Mouse (Mus musculus): ENCODE measurements at regions not wholly inside any gene's neighbourhood (a gene's known extent, or its start where the extent isn't known, plus 50 kb on each side); places are given as distances from the start of the nearest gene placed in this dataset.
A peak's percentile ranks its signal among the peaks of the same experiment; 100 is the strongest.

DNA sequence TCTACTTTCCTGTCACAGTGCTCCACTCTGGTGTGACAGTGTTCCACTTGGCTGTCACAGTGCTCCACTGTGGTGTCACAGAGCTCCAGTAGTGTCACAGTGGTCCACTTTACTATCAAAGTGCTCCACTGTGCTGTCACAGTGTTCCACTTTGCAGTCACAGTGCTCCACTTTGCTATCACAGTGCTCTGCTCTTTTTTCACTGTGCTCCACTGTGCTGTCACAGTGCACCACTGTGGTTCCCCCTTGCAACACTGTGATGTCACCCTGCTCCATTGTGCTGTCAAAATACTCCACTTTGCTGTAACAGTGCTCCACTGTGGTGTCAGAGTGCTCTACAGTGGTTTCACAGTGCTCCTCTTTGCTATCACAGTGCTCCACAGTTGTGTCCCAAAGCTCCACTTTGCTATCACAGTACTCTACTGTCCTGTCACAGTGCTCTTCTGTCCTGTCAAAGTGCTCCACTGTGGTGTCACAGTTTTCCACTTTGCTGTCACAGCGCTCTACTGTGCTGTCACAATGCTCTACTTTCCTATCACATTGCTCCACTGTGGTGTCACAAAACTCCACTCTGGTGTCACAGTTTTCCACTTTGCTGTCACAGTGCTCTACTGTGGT, 77.8 kb upstream of the Trpm1 start:
- Histone ChIP-seq H3K27ac (no peak overlapping the region), H3K4me2 (no peak overlapping the region), H3K4me3 (no peak overlapping the region), H3K36me3 (no peaks in the 10 kb centered on the region), H3K9me3 (no peaks in the 10 kb centered on the region), H3K4me1 (no peaks in the 10 kb centered on the region), H3K9ac (no peak overlapping the region), H3K27me3 (no peaks in the 10 kb centered on the region)
- ATAC-seq (ENCODE audit: borderline replicate concordance, extremely low read depth, low FRiP score, low TSS enrichment), result no peak
- 90% methylated on average over 1 of the region's 1 CpGs for WGBS

GRCm38 (mm10) chr7:64074661-64075234, 78.9 kb upstream of the Trpm1 start:
- 89% methylated on average over 4 of the region's 4 CpGs for WGBS
- no peaks in the 10 kb centered on the region for H3K9me3 ChIP-seq
- H3K27ac ChIP-seq, result no peak overlapping the region
- no peak for ATAC-seq (ENCODE audit: borderline replicate concordance, extremely low read depth, low FRiP score, low TSS enrichment)
- no peak overlapping the region for H3K4me2 ChIP-seq
- no peaks in the 10 kb centered on the region for H3K27me3 ChIP-seq
- H3K4me3 ChIP-seq, result no peak overlapping the region
- H3K36me3 ChIP-seq, result no peaks in the 10 kb centered on the region
- no peaks in the 10 kb centered on the region for H3K4me1 ChIP-seq
- H3K9ac ChIP-seq, result no peak overlapping the region

- Histone ChIP-seq H3K4me3 (no peak overlapping the region), H3K4me2 (no peak overlapping the region), H3K27ac (no peak overlapping the region), H3K4me1 (no peaks in the 10 kb centered on the region), H3K9me3 (no peaks in the 10 kb centered on the region), H3K9ac (no peak overlapping the region), H3K27me3 (no peaks in the 10 kb centered on the region), H3K36me3 (no peaks in the 10 kb centered on the region)
- ATAC-seq (ENCODE audit: borderline replicate concordance, extremely low read depth, low FRiP score, low TSS enrichment), result 0 out of 2 replicates have a peak, but pooled peaks have one; percentile 12
- 87% methylated on average over 4 of the region's 4 CpGs for WGBS
Observed at GRCm38 (mm10) chr7:64074186-64074585, 79.4 kb upstream of the Trpm1 start.

- ATAC-seq (ENCODE audit: borderline replicate concordance, extremely low read depth, low FRiP score, low TSS enrichment), result 0 out of 2 replicates have a peak, but pooled peaks have one; percentile 28
- Histone ChIP-seq H3K36me3 (no peaks in the 10 kb centered on the region), H3K27ac (no peak overlapping the region), H3K9me3 (no peaks in the 10 kb centered on the region), H3K4me3 (no peak overlapping the region), H3K4me1 (no peaks in the 10 kb centered on the region), H3K9ac (no peak overlapping the region), H3K4me2 (no peak overlapping the region), H3K27me3 (no peaks in the 10 kb centered on the region)
- WGBS, result 85% methylated on average over 3 of the region's 3 CpGs
Observed at GRCm38 (mm10) chr7:64073781-64074180, 79.9 kb upstream of the Trpm1 start.

GRCm38 (mm10) chr7:64070930-64071329, 82.7 kb upstream of the Trpm1 start:
- no peak for ATAC-seq (ENCODE audit: borderline replicate concordance, extremely low read depth, low FRiP score, low TSS enrichment)
- no peaks in the 10 kb centered on the region for H3K36me3 ChIP-seq

GRCm38 (mm10) chr7:64065529-64066247, 87.9 kb upstream of the Trpm1 start:
- WGBS, result 64% methylated on average over 23 of the region's 23 CpGs
- Histone ChIP-seq H3K4me3 (no peak overlapping the region), H3K9me3 (no peaks in the 10 kb centered on the region), H3K4me1 (peaks cover 5% of the 10 kb centered on the region; the same call in 1 of the 2 replicates), H3K27me3 (no peaks in the 10 kb centered on the region), H3K9ac (no peak overlapping the region), H3K36me3 (no peaks in the 10 kb centered on the region), H3K27ac (peak overlapping the region; percentile 48), H3K4me2 (peak overlapping the region; percentile 4; the same call in 1 of the 2 replicates)
- ATAC-seq (ENCODE audit: borderline replicate concordance, extremely low read depth, low FRiP score, low TSS enrichment), result peak; percentile 57; the same call in 1 of the 2 replicates

More at GRCm38 (mm10) chr7:64070930-64071329, 82.7 kb upstream of the Trpm1 start:
- Histone ChIP-seq H3K27me3 (no peaks in the 10 kb centered on the region), H3K4me1 (no peaks in the 10 kb centered on the region), H3K27ac (no peak overlapping the region), H3K4me3 (no peak overlapping the region), H3K4me2 (no peak overlapping the region), H3K9ac (no peak overlapping the region), H3K9me3 (no peaks in the 10 kb centered on the region)
- WGBS, result 81% methylated on average over 5 of the region's 5 CpGs

DNA sequence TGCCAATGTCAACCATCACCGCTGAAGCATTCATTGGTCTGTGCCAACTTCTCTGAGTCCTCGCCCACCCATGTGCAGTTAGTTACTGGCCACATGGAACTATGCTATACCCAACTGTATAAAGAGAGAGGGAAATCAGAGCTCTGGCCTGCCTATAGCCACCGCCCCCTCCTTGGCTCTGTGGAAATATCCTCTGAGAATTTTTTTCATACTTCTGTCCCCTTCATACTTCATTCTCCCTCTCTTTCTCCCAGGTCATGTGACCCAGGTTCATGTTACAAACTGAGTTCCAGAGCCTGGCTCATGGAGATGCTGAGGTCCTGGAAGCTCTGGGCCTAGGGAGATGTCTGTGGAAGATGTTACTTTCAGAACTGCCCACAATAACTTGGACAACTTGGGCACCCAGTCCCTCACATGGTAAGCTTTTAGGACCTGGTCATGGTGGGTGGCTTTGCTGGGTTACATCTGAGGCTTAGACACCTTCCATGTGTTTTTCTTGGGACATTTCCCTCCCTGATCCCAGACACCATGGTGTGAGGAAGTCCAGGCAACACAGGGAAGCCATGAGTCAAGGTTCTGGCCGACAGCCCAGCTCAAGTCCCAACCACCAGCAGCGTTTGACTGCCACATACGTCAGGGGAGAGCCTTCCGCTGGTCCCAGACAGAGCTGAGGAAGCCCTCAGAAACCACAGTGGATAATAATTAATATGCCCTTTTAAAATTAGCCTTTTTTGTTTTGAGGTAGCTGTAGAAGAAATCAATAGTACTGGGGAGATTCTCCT, 89.0 kb upstream of the Trpm1 start:
- peak; percentile 93 for ATAC-seq (ENCODE audit: borderline replicate concordance, extremely low read depth, low FRiP score, low TSS enrichment)
- Histone ChIP-seq H3K36me3 (no peaks in the 10 kb centered on the region), H3K27me3 (no peaks in the 10 kb centered on the region), H3K4me1 (peaks cover 5% of the 10 kb centered on the region; the same call in 1 of the 2 replicates), H3K27ac (peak overlapping the region; percentile 59), H3K9ac (no peak overlapping the region), H3K9me3 (no peaks in the 10 kb centered on the region), H3K4me3 (no peak overlapping the region), H3K4me2 (no peak overlapping the region)
- 52% methylated on average over 7 of the region's 7 CpGs for WGBS

- Histone ChIP-seq H3K27me3 (no peaks in the 10 kb centered on the region), H3K27ac (no peak overlapping the region), H3K9ac (no peak overlapping the region), H3K9me3 (no peaks in the 10 kb centered on the region), H3K36me3 (no peaks in the 10 kb centered on the region), H3K4me1 (peaks cover 5% of the 10 kb centered on the region; the same call in 1 of the 2 replicates), H3K4me3 (no peak overlapping the region), H3K4me2 (no peak overlapping the region)
- no peak for ATAC-seq (ENCODE audit: borderline replicate concordance, extremely low read depth, low FRiP score, low TSS enrichment)
- 56% methylated on average over 4 of the region's 4 CpGs for WGBS
Observed at GRCm38 (mm10) chr7:64061170-64061569, 92.5 kb upstream of the Trpm1 start.

DNA sequence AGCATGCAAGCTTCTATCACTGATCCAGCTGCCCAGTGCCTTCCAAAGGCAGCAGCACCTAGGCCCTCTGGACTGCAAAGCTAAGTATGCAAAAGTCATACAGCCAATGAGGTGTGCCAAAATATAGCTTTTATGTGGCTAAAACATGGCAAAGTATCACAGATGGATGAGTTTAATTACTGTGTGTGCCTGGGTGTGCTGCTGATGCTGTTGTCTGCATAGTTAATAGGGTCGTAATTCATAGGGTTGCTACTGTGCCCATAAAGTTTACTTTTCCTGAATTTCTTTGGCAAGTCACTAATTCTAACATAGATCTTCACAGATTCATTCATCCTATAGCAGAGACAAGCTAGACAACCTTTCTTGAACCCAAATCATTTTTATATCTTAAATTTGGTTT, 93.1 kb upstream of the Trpm1 start:
- H3K9me3 ChIP-seq, result no peaks in the 10 kb centered on the region
- no peak overlapping the region for H3K9ac ChIP-seq
- no peaks in the 10 kb centered on the region for H3K36me3 ChIP-seq
- no peaks in the 10 kb centered on the region for H3K27me3 ChIP-seq
- H3K4me1 ChIP-seq, result peaks cover 5% of the 10 kb centered on the region; the same call in 1 of the 2 replicates
- H3K4me2 ChIP-seq, result no peak overlapping the region
- 91% methylated on average over 1 of the region's 1 CpGs for WGBS
- H3K4me3 ChIP-seq, result no peak overlapping the region
- H3K27ac ChIP-seq, result no peak overlapping the region
- no peak for ATAC-seq (ENCODE audit: borderline replicate concordance, extremely low read depth, low FRiP score, low TSS enrichment)

DNA sequence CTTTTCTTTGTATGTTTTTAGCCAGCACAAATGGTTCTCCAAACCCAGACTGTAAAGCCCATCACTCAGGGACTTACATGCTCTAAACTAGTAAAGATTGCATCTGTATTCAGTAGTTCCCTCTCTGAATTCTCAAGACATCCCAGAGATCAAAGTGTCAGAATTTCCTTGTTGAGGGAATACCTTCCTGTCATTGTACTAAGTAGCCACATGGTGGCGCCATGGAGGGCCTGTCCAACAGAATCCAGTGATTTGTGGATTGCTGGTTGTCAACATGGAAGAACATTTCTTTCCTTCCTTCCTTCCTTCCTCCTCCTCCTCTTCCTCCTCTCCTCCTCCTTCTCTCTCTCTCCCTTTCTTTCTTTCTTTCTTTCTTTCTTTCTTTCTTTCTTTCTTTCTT, 93.6 kb upstream of the Trpm1 start:
- Histone ChIP-seq H3K27me3 (no peaks in the 10 kb centered on the region), H3K9me3 (no peaks in the 10 kb centered on the region), H3K4me3 (no peak overlapping the region), H3K4me2 (no peak overlapping the region), H3K36me3 (no peaks in the 10 kb centered on the region), H3K4me1 (peaks cover 5% of the 10 kb centered on the region; the same call in 1 of the 2 replicates), H3K9ac (no peak overlapping the region), H3K27ac (no peak overlapping the region)
- no peak for ATAC-seq (ENCODE audit: borderline replicate concordance, extremely low read depth, low FRiP score, low TSS enrichment)
- WGBS, result 0% methylated on average over 1 of the region's 1 CpGs

- H3K27me3 ChIP-seq, result no peaks in the 10 kb centered on the region
- ATAC-seq (ENCODE audit: borderline replicate concordance, extremely low read depth, low FRiP score, low TSS enrichment), result 0 out of 2 replicates have a peak, but pooled peaks have one; percentile 11
- no peaks in the 10 kb centered on the region for H3K36me3 ChIP-seq
- no peaks in the 10 kb centered on the region for H3K4me1 ChIP-seq
- H3K27ac ChIP-seq, result no peak overlapping the region
- 27% methylated on average over 4 of the region's 4 CpGs for whole genome bisulfite sequencing
- no peak overlapping the region for H3K9ac ChIP-seq
- no peak overlapping the region for H3K4me3 ChIP-seq
- H3K4me2 ChIP-seq, result no peak overlapping the region
- no peaks in the 10 kb centered on the region for H3K9me3 ChIP-seq
Observed at GRCm38 (mm10) chr7:64058282-64058872, 95.3 kb upstream of the Trpm1 start.

Measured in lung, embryonic 15.5 days (tissue).